ENCODE assay signal across 7 mouse cellular contexts in genomic region chr19:36818141-36818885, GRCm38 (mm10). TPM values are rescaled to one million over a fixed set of nuclear protein-coding genes. Genes with fewer than 3 reads are reported as not detected.
A peak's percentile ranks its signal among the peaks of the same experiment; 100 is the strongest.
DNase-seq lines count a peak whose midpoint lies in the region; ATAC-seq and TF ChIP-seq lines count a peak whose summit lies in the region.

No protein-coding gene starts in this region.

- peak; percentile 59 for ATAC-seq in forebrain, embryonic 14.5 days
- peak; percentile 66 for ATAC-seq in hindbrain, embryonic 16.5 days
- ATAC-seq in lung, embryonic 16.5 days (ENCODE audit: low read depth), result peak; percentile 69
- ATAC-seq in stomach, embryonic 16.5 days (ENCODE audit: insufficient read depth, low FRiP score), result peak; percentile 33; the same call in 1 of the 2 replicates

- no peak overlapping the region for H3K27ac ChIP-seq in ES-Bruce4 (ENCODE audit: insufficient read depth, low read length)
- H3K27ac ChIP-seq in ES-E14 (ENCODE audit: insufficient read depth, low read depth, low read length, poor library complexity, severe bottlenecking), result no peak overlapping the region
- no peak overlapping the region for H3K27ac ChIP-seq in forebrain, embryonic 14.5 days (ENCODE audit: low read depth, low read length)
- 0 out of 2 replicates have a peak overlapping the region, but pooled peaks have one; percentile 24 for H3K27ac ChIP-seq in hindbrain, embryonic 16.5 days (ENCODE audit: low read depth, low read length)
- peak overlapping the region; percentile 71 for H3K27ac ChIP-seq in lung, embryonic 16.5 days (ENCODE audit: low read length)
- peak overlapping the region; percentile 23; the same call in 1 of the 2 replicates for H3K27ac ChIP-seq in stomach, embryonic 16.5 days (ENCODE audit: low read length)

- no peak for DNase-seq in ES-E14 (ENCODE audit: low read depth, low spot score)
- peak; percentile 63 for DNase-seq in forebrain, embryonic 14.5 days (ENCODE audit: low spot score)
- DNase-seq in left cerebral cortex, adult 11 months (ENCODE audit: low spot score), result no peak

- no peaks in the 10 kb centered on the region for H3K4me1 ChIP-seq in ES-Bruce4 (ENCODE audit: control insufficient read depth, insufficient read depth, low read length)
- peaks cover 0 to 2% of the 10 kb centered on the region in 2 experiments; a peak in 1 of 4 replicates for H3K4me1 ChIP-seq in ES-E14 (ENCODE audit: control insufficient read depth in 2 of 2, insufficient read depth in 2 of 2, low read length in 2 of 2, poor library complexity in 1 of 2)
- no peaks in the 10 kb centered on the region for H3K4me1 ChIP-seq in forebrain, embryonic 14.5 days (ENCODE audit: control insufficient read depth, insufficient read depth, low read length)
- H3K4me1 ChIP-seq in hindbrain, embryonic 16.5 days (ENCODE audit: control insufficient read depth, insufficient read depth, low read depth, low read length), result no peaks in the 10 kb centered on the region; the same call in 1 of the 2 replicates
- peaks cover 12% of the 10 kb centered on the region; the same call in 1 of the 2 replicates for H3K4me1 ChIP-seq in lung, embryonic 16.5 days (replicated peaks; ENCODE audit: control insufficient read depth, insufficient read depth, low read length)
- peaks cover 8% of the 10 kb centered on the region for H3K4me1 ChIP-seq in stomach, embryonic 16.5 days (ENCODE audit: control insufficient read depth, insufficient read depth, low read length)

- WGBS in forebrain, embryonic 14.5 days, result 4% methylated on average over 22 of the region's 22 CpGs
- 4% methylated on average over 22 of the region's 22 CpGs for WGBS in hindbrain, embryonic 16.5 days
- WGBS in lung, embryonic 16.5 days, result 2% methylated on average over 22 of the region's 22 CpGs
- 7% methylated on average over 22 of the region's 22 CpGs for WGBS in stomach, embryonic 16.5 days

- H3K9ac ChIP-seq in ES-Bruce4 (ENCODE audit: low read depth, poor library complexity, severe bottlenecking) (peak overlapping the region; percentile 46), ES-E14 (ENCODE audit: insufficient read depth, low read depth, low read length, poor library complexity, severe bottlenecking) (peak overlapping the region; percentile 26; the same call in 1 of the 2 replicates)
- H3K9ac ChIP-seq in forebrain, embryonic 14.5 days (ENCODE audit: low read length), result peak overlapping the region; percentile 57
- peak overlapping the region; percentile 67 for H3K9ac ChIP-seq in hindbrain, embryonic 16.5 days (ENCODE audit: low read depth, low read length)
- H3K9ac ChIP-seq in lung, embryonic 16.5 days (ENCODE audit: low read length), result peak overlapping the region; percentile 71
- H3K9ac ChIP-seq in stomach, embryonic 16.5 days (ENCODE audit: low read length), result peak overlapping the region; percentile 70

- in situ Hi-C loops in ES-E14 (cut with MboI; ENCODE audit: low sequenced_read_pairs in 2 of 2, unreplicated experiment in 2 of 2), result no loop called here

- no peak for TF ChIP-seq EP300 in ES-Bruce4 (IDR thresholded peaks at IDR 0.05; ENCODE audit: insufficient read depth, low read depth, low read length)

- TF ChIP-seq CTCF in ES-Bruce4 (IDR thresholded peaks at IDR 0.05; ENCODE audit: low read depth, low read length), result no peak

- H3K9me3 ChIP-seq in ES-Bruce4 (replicated peaks; ENCODE audit: control insufficient read depth, insufficient read depth, low read length, poor library complexity, severe bottlenecking) (no peaks in the 10 kb centered on the region), ES-E14 (ENCODE audit: control insufficient read depth, insufficient read depth, low read depth, low read length) (no peaks in the 10 kb centered on the region)
- no peaks in the 10 kb centered on the region for H3K9me3 ChIP-seq in forebrain, embryonic 14.5 days (replicated peaks; ENCODE audit: control insufficient read depth, low read length)
- no peaks in the 10 kb centered on the region for H3K9me3 ChIP-seq in hindbrain, embryonic 16.5 days (ENCODE audit: control insufficient read depth, low read length)
- no peaks in the 10 kb centered on the region for H3K9me3 ChIP-seq in lung, embryonic 16.5 days (ENCODE audit: control insufficient read depth, low read length)
- H3K9me3 ChIP-seq in stomach, embryonic 16.5 days (replicated peaks; ENCODE audit: control insufficient read depth, low read length), result no peaks in the 10 kb centered on the region

- H3K4me3 ChIP-seq in ES-Bruce4 (ENCODE audit: low read depth, low read length) (peak overlapping the region; percentile 60), ES-E14 (ENCODE audit: insufficient read depth in 1 of 2, low read depth in 1 of 2, low read length in 2 of 2, poor library complexity in 1 of 2, severe bottlenecking in 1 of 2) (peak overlapping the region; percentile 43 to 55)
- peak overlapping the region; percentile 29 for H3K4me3 ChIP-seq in forebrain, embryonic 14.5 days (ENCODE audit: low read depth, low read length)
- peak overlapping the region; percentile 39 for H3K4me3 ChIP-seq in hindbrain, embryonic 16.5 days (ENCODE audit: low read length)
- peak overlapping the region; percentile 48 for H3K4me3 ChIP-seq in lung, embryonic 16.5 days (ENCODE audit: low read length)
- peak overlapping the region; percentile 46 for H3K4me3 ChIP-seq in stomach, embryonic 16.5 days (replicated peaks; ENCODE audit: low read length)

- H3K36me3 ChIP-seq in ES-Bruce4 (ENCODE audit: control insufficient read depth, insufficient read depth, low read length, poor library complexity, severe bottlenecking), result no peaks in the 10 kb centered on the region
- H3K36me3 ChIP-seq in ES-E14 (ENCODE audit: control insufficient read depth, insufficient read depth, low read length, poor library complexity, severe bottlenecking), result no peaks in the 10 kb centered on the region
- no peaks in the 10 kb centered on the region for H3K36me3 ChIP-seq in forebrain, embryonic 14.5 days (ENCODE audit: control insufficient read depth, insufficient read depth, low read length)
- H3K36me3 ChIP-seq in hindbrain, embryonic 16.5 days (ENCODE audit: control insufficient read depth, insufficient read depth, low read length), result no peaks in the 10 kb centered on the region
- no peaks in the 10 kb centered on the region for H3K36me3 ChIP-seq in lung, embryonic 16.5 days (ENCODE audit: control insufficient read depth, insufficient read depth, low read length)
- no peaks in the 10 kb centered on the region for H3K36me3 ChIP-seq in stomach, embryonic 16.5 days (ENCODE audit: control insufficient read depth, insufficient read depth, low read length)

- no peak for TF ChIP-seq POLR2A in ES-Bruce4 (IDR thresholded peaks at IDR 0.05; ENCODE audit: insufficient read depth, low read length)

- H3K27me3 ChIP-seq in ES-Bruce4 (ENCODE audit: control insufficient read depth, insufficient read depth, low read length, poor library complexity, severe bottlenecking), result no peaks in the 10 kb centered on the region
- no peaks in the 10 kb centered on the region for H3K27me3 ChIP-seq in forebrain, embryonic 14.5 days (replicated peaks; ENCODE audit: control insufficient read depth, insufficient read depth, low read length)
- H3K27me3 ChIP-seq in hindbrain, embryonic 16.5 days (replicated peaks; ENCODE audit: control insufficient read depth, insufficient read depth, low read length), result no peaks in the 10 kb centered on the region
- H3K27me3 ChIP-seq in lung, embryonic 16.5 days (ENCODE audit: control insufficient read depth, insufficient read depth, low read depth, low read length), result no peaks in the 10 kb centered on the region
- H3K27me3 ChIP-seq in stomach, embryonic 16.5 days (ENCODE audit: control insufficient read depth, insufficient read depth, low read length), result no peaks in the 10 kb centered on the region

- peak overlapping the region; percentile 55 for H3K4me2 ChIP-seq in forebrain, embryonic 14.5 days (ENCODE audit: low read length)
- peak overlapping the region; percentile 70 for H3K4me2 ChIP-seq in hindbrain, embryonic 16.5 days (ENCODE audit: low read length)
- peak overlapping the region; percentile 77 for H3K4me2 ChIP-seq in lung, embryonic 16.5 days (ENCODE audit: low read depth, low read length)
- peak overlapping the region; percentile 78 for H3K4me2 ChIP-seq in stomach, embryonic 16.5 days (ENCODE audit: low read depth, low read length)

TF ChIP-seq in ES-E14, 5 proteins besides CTCF, POLR2A, EP300 and RAD21:
- no peak for TF ChIP-seq MAFK (IDR thresholded peaks at IDR 0.05; ENCODE audit: insufficient read depth, low read depth, low read length)
- TF ChIP-seq ZC3H11A (IDR thresholded peaks at IDR 0.05; ENCODE audit: borderline replicate concordance, low read depth, low read length), result no peak
- TF ChIP-seq CHD2 (IDR thresholded peaks at IDR 0.05; ENCODE audit: low read depth, low read length), result no peak
- no peak for TF ChIP-seq HCFC1 (IDR thresholded peaks at IDR 0.05; ENCODE audit: borderline replicate concordance, insufficient read depth, low read length)
- TF ChIP-seq ZNF384 (IDR thresholded peaks at IDR 0.05; ENCODE audit: low read depth, low read length), result no peak

RNA-seq across cellular contexts. Expression of gene Tnks2, which starts 15.7 kb away (rescaled TPM):
- 415 and 422 TPM in 2 replicates for polyA plus RNA-seq in ES-Bruce4 (2011; ENCODE audit: insufficient read depth, insufficient read length, low read depth, missing spikeins)
- 289 and 434 TPM in 2 replicates for total RNA-seq in ES-E14 (2012; rRNA removed)
- polyA plus RNA-seq in forebrain, embryonic 14.5 days (2014; fragmentation: Nextera tagmentation; extraction: Ambion mirVana), result 50.0 and 50.7 TPM in 2 replicates
- polyA plus RNA-seq in hindbrain, embryonic 16.5 days (2015; fragmentation: Nextera tagmentation; extraction: Ambion mirVana), result 19.0 and 36.7 TPM in 2 replicates
- 24.3 and 31.5 TPM in 2 replicates for polyA plus RNA-seq in lung, embryonic 16.5 days (2015; fragmentation: Nextera tagmentation; extraction: Ambion mirVana)
- polyA plus RNA-seq in stomach, embryonic 16.5 days (2015; fragmentation: Nextera tagmentation; extraction: Ambion mirVana), result 19.7 and 20.6 TPM in 2 replicates

Comparison
In these comparisons a context has a peak if more than half of its experiments do, and no peak if none do; other contexts are left out.
1. H3K27ac ChIP-seq: peak in hindbrain, embryonic 16.5 days (single experiment), lung, embryonic 16.5 days (single experiment) and stomach, embryonic 16.5 days (single experiment); none in ES-Bruce4 (single experiment), ES-E14 (single experiment) and forebrain, embryonic 14.5 days (single experiment).
2. Peak in every context shown above with its lines, with median percentiles within 50 percentile points of each other: H3K4me3 ChIP-seq, H3K9ac ChIP-seq, ATAC-seq and H3K4me2 ChIP-seq.